Mouse (Mus musculus) thymus, postnatal 0 days (tissue): ENCODE measurements around the gene Olfr1178. TPM values are rescaled to one million over a fixed set of nuclear protein-coding genes. Genes with fewer than 3 reads are reported as not detected.
A peak's percentile ranks its signal among the peaks of the same experiment; 100 is the strongest.

Source experiments
- DNase-seq: peaks from one replicate; pipeline ENCODE4 v3.0.0-alpha.2; 2015; ENCODE audit warnings: low spot score
- polyA plus RNA-seq: library from polyadenylated mRNA; unstranded; fragments of >200 nt; fragmentation: Nextera tagmentation; extraction: Ambion mirVana; gene quantifications from 2 replicates; pipeline ENCODE4 v1.2.1, GENCODE M21; 2015

The Olfr1178 gene
- polyA plus RNA-seq, result not detected in 2 replicates

DNA sequence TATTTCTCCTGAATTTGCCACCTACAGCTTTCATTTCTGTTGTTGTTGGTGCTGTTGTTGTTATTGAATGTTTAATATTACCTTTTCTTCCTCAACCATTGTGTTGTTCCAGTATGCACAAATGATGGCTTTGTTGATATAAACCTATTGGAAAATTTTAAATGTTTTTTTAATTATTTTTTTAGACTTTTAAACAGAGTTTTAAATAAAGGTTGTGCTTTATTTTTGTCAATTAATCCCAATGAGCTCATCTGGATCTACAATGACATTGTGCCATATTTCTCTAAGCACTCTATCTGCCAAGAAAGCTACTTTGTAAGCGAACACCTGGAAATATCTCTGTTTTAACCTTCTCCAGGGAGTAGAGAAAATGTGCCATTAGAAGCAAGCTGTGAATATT lies at the start of gene Olfr1178:
Olfr1178 (plus strand) TSS at position 301 of the 400 bp plus-strand sequence.
- no peak for DNase-seq

DNA sequence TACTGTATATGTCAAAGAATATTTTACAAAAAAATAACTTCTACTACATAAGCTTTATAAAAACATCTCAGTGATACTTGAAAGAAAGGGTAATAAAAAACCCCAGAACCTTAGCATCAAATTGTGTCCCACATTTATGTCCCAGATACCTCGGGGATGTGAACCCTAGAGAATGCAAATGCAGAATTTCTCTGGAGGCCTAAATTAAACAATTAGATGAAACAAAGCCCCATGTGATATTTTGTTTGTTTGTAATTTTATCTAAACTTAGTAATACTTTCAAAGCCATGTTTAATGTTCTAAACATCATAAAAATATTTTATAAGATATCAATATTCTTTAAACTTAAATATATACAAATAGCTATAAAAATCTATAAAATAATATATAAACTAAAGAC lies 40.5 kb upstream of the Olfr1178 start, which contains the start of gene Olfr1177-ps:
Olfr1177-ps (minus strand) TSS at position 101 of the 400 bp plus-strand sequence.
- DNase-seq, result no peak

DNA sequence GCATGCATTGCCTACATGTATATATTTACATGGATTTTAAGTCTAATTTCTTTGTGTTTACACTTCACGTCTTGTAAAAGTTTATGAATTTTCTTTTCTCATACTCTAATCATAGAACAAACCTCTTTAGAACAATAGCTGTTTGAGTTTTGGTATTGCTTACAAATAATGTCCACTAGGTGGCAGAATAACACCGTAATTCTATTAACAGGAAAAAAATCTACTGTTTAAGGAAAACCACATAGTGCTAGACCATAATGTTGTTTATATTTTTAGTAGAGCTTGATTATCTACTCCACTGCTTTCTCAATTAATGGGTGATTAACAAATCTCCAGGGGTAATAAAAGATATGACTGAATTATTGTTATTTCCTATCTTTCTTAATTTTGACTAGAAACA lies 30.6 kb upstream of the Olfr1178 start:
- peak; percentile 5 for DNase-seq

DNA sequence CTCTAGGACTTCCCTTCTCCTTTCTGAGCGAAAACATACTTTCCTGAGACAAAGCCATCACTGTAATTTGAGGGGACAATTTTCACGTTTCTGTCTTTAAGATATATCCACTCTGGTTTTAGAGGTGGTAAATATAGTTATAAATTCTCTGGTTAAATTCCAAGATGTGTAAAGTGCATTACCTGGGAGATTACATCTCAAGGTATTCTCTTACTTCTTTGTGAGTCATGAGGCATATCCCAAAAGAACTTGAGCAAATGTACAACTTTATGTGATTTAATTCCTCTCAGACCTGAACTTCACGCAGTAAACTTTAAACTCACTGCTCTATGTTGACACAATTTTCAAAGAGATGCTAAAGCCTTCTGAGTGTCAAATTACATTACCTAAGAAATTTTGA lies 19.5 kb downstream of the Olfr1178 start, which contains the start of gene Olfr1179:
Olfr1179 (minus strand) TSS at position 101 of the 400 bp plus-strand sequence.
- DNase-seq, result no peak

DNA sequence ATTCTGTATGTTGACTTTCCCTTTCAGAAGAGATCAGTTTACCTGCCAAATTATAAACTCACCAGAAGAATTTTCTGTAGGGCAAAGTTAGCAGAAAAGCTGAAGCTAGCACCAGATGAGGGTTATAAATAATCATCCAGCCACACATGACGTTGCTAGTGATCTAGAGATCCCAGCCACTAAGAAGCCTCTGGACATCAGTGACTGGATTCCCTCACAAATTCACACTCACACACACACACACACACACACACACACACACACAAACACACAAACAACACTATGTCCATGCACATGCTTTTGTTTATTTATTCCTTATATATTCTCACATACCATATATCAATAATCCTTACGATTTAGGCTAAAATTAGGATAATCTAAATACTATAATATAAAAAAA lies 32.2 kb downstream of the Olfr1178 start, which contains the start of gene Olfr1180:
Olfr1180 (minus strand) TSS at position 101 of the 400 bp plus-strand sequence.
- no peak for DNase-seq

DNA sequence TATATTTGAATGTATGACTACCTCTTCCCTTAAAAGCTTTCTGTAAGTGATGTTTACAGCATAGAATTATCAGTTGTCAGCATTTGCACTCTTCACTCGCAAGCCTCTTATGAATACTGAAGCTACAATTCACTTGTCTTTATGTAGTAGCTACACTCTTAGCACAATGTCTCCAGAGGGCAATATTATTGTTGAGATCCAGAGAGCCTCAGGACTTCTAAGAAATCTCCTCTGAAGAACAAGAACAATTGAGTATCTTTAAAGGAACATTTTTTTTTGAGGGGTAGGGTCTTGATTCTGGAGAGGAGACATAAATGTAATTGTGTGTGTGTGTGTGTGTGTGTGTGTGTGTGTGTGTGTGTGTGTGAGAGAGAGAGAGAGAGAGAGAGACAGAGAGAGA lies 39.2 kb downstream of the Olfr1178 start, which contains the start of gene Olfr1181:
Olfr1181 (minus strand) TSS at position 101 of the 400 bp plus-strand sequence.
- DNase-seq, result no peak

DNA sequence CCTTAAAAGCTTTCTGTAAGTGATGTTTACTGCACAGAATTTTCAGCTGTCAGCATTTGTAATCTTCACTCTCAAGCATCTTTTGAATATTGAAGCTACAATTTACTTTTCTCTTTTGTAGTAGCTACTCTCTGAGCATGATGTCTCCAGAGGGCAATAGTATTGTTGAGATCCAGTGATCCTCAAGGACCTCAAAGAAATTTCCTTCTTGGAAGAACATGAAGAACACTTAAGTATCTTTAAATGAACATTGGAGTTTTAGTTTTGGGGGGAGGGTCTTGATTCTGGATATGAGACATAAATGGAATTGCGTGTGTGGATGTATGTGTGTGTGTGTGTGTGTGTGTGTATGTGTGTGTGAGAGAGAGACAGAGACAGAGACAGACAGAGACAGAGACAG lies 62.2 kb downstream of the Olfr1178 start, which contains the start of gene Gm13757:
Gm13757 (minus strand) TSS at position 101 of the 400 bp plus-strand sequence.
- no peak for DNase-seq

Other genes starting within 250 kb of the Olfr1178 start
- 0.12 TPM in 1 of 2 replicates, not detected in the other for gene Olfr1167, start 231.9 kb upstream of the Olfr1178 start, polyA plus RNA-seq
- not detected in 2 replicates for gene Olfr1168, start 205.2 kb upstream of the Olfr1178 start, polyA plus RNA-seq
- not detected in 2 replicates for gene Olfr1170, start 158.7 kb upstream of the Olfr1178 start, polyA plus RNA-seq
- gene Olfr1173, start 107.2 kb upstream of the Olfr1178 start, polyA plus RNA-seq, result 0.03 TPM in 1 of 2 replicates, not detected in the other
- gene Olfr1174-ps, start 71.9 kb upstream of the Olfr1178 start, polyA plus RNA-seq, result not detected in 2 replicates
- not detected in 2 replicates for gene Olfr1175-ps, start 59.8 kb upstream of the Olfr1178 start, polyA plus RNA-seq
- not detected in 2 replicates for gene Olfr1176, start 50.3 kb upstream of the Olfr1178 start, polyA plus RNA-seq
- gene Olfr1177-ps, start 40.6 kb upstream of the Olfr1178 start, polyA plus RNA-seq, result not detected in 2 replicates
- gene Olfr1179, start 19.4 kb downstream of the Olfr1178 start, polyA plus RNA-seq, result not detected in 2 replicates
- gene Olfr1180, start 32.1 kb downstream of the Olfr1178 start, polyA plus RNA-seq, result not detected in 2 replicates
- gene Olfr1181, start 39.1 kb downstream of the Olfr1178 start, polyA plus RNA-seq, result not detected in 2 replicates
- not detected in 2 replicates for gene Gm13757, start 62.1 kb downstream of the Olfr1178 start, polyA plus RNA-seq
- gene Olfr1183, start 67.8 kb downstream of the Olfr1178 start, polyA plus RNA-seq, result not detected in 2 replicates
- not detected in 2 replicates for gene Olfr1184, start 96.5 kb downstream of the Olfr1178 start, polyA plus RNA-seq
- gene Olfr1185-ps1, start 106.3 kb downstream of the Olfr1178 start, polyA plus RNA-seq, result not detected in 2 replicates
- gene Olfr1186, start 131.5 kb downstream of the Olfr1178 start, polyA plus RNA-seq, result not detected in 2 replicates
- gene Olfr1188, start 169.9 kb downstream of the Olfr1178 start, polyA plus RNA-seq, result not detected in 2 replicates
- gene Olfr1189, start 199.4 kb downstream of the Olfr1178 start, polyA plus RNA-seq, result not detected in 2 replicates